Mouse (Mus musculus) MEL (cell line): ENCODE measurements around the gene Kalrn. TPM values are rescaled to one million over a fixed set of nuclear protein-coding genes. Genes with fewer than 3 reads are reported as not detected.

Experiments used
- DNase-seq: peaks from one replicate; pipeline ENCODE4 v3.0.0; 2011; ENCODE audit warnings: low read depth, low spot score
- H3K27ac ChIP-seq: 2 replicates; pipeline ENCODE4 v1.5.1; 2012; ENCODE audit warnings: low read depth, mild to moderate bottlenecking, control low read depth, low read length, moderate library complexity; ENCODE audit not compliant: control insufficient read depth
- H3K27me3 ChIP-seq, 2 experiments: fragments of 150-350 bp in 1 of 2; sonication (generic) in 1 of 2; 2 replicates each; pipeline ENCODE4 v1.6.1; 2012; ENCODE audit warnings: low read length in 2 of 2, mild to moderate bottlenecking in 2 of 2, improper control_type of control experiment in 1 of 2, moderate library complexity in 1 of 2; ENCODE audit not compliant: insufficient read depth in 2 of 2, control insufficient read depth in 1 of 2
- H3K36me3 ChIP-seq, 2 experiments: 2 replicates each; pipeline ENCODE4 v1.6.1; 2012 to 2014; ENCODE audit warnings: low read length in 2 of 2, improper control_type of control experiment in 1 of 2, inconsistent platforms in 1 of 2, mild to moderate bottlenecking in 1 of 2; ENCODE audit not compliant: insufficient read depth in 2 of 2, control insufficient read depth in 1 of 2
- H3K4me1 ChIP-seq, 2 experiments: fragments of 150-350 bp in 1 of 2; sonication (generic) in 1 of 2; 2 replicates each; pipeline ENCODE4 v1.6.1; 2012; ENCODE audit warnings: low read length in 2 of 2, improper control_type of control experiment in 1 of 2, mild to moderate bottlenecking in 1 of 2; ENCODE audit not compliant: insufficient read depth in 2 of 2, control insufficient read depth in 1 of 2
- H3K4me3 ChIP-seq, 2 experiments: fragments of 150-350 bp in 1 of 2; sonication (generic) in 1 of 2; 2 replicates each; pipeline ENCODE4 v1.5.1; 2012; ENCODE audit warnings: low read depth in 2 of 2, low read length in 2 of 2, mild to moderate bottlenecking in 2 of 2, moderate library complexity in 2 of 2, control low read depth in 1 of 2, improper control_type of control experiment in 1 of 2; ENCODE audit not compliant: control insufficient read depth in 1 of 2, insufficient read depth in 1 of 2
- H3K79me2 ChIP-seq: 2 replicates; pipeline ENCODE4 v1.6.1; 2012; ENCODE audit warnings: mild to moderate bottlenecking, low read length, moderate library complexity; ENCODE audit not compliant: control insufficient read depth, poor library complexity, insufficient read depth
- H3K9ac ChIP-seq: 2 replicates; pipeline ENCODE4 v1.6.1; 2012; ENCODE audit warnings: low read depth, mild to moderate bottlenecking, control low read depth, low read length, moderate library complexity; ENCODE audit not compliant: control insufficient read depth, poor library complexity, severe bottlenecking
- H3K9me3 ChIP-seq: fragments of 150-350 bp; sonication (generic); replicated peaks from 2 replicates; pipeline ENCODE4 v1.6.1; 2012; ENCODE audit warnings: mild to moderate bottlenecking, low read length, improper control_type of control experiment, moderate library complexity; ENCODE audit not compliant: insufficient read depth
- CHD1 ChIP-seq: IDR thresholded peaks from 2 replicates; pipeline ENCODE4 v1.6.1; 2012; ENCODE audit warnings: low read depth, mild to moderate bottlenecking, inconsistent platforms, low read length, improper control_type of control experiment
- CHD2 ChIP-seq: IDR thresholded peaks from 2 replicates; pipeline ENCODE4 v1.6.1; 2011; ENCODE audit warnings: low read length, improper control_type of control experiment
- E2F4 ChIP-seq: IDR thresholded peaks from 2 replicates; pipeline ENCODE4 v1.6.1; 2011; ENCODE audit warnings: low read depth, low read length, improper control_type of control experiment, borderline replicate concordance
- GABPA ChIP-seq: IDR thresholded peaks from 2 replicates; pipeline ENCODE4 v1.6.1; 2012; ENCODE audit warnings: low read depth, mild to moderate bottlenecking, inconsistent platforms, low read length, improper control_type of control experiment, moderate library complexity
- GATA1 ChIP-seq: IDR thresholded peaks from 2 replicates; pipeline ENCODE4 v1.6.1; 2011; ENCODE audit warnings: low read depth, low read length, improper control_type of control experiment
- HCFC1 ChIP-seq: IDR thresholded peaks from 2 replicates; pipeline ENCODE4 v1.6.1; 2012; ENCODE audit warnings: low read depth, mild to moderate bottlenecking, inconsistent platforms, low read length, improper control_type of control experiment, moderate library complexity
- JUND ChIP-seq: IDR thresholded peaks from 2 replicates; pipeline ENCODE4 v1.6.1; 2011; ENCODE audit warnings: low read depth, mild to moderate bottlenecking, improper control_type of control experiment, low read length
- MAFK ChIP-seq: IDR thresholded peaks from 2 replicates; pipeline ENCODE4 v1.6.1; 2011; ENCODE audit warnings: low read depth, mild to moderate bottlenecking, low read length, improper control_type of control experiment, borderline replicate concordance
- MAZ ChIP-seq: IDR thresholded peaks from 2 replicates; pipeline ENCODE4 v1.6.1; 2012; ENCODE audit warnings: low read depth, mild to moderate bottlenecking, inconsistent platforms, low read length, improper control_type of control experiment
- MEF2A ChIP-seq: IDR thresholded peaks from 2 replicates; pipeline ENCODE4 v1.6.1; 2014; ENCODE audit warnings: low read depth, mild to moderate bottlenecking, inconsistent platforms, low read length, improper control_type of control experiment; ENCODE audit not compliant: poor library complexity, insufficient replicate concordance, severe bottlenecking; ENCODE audit errors: extremely low read depth
- NRF1 ChIP-seq: IDR thresholded peaks from 2 replicates; pipeline ENCODE4 v1.6.1; 2014; ENCODE audit warnings: low read depth, mild to moderate bottlenecking, inconsistent platforms, low read length, improper control_type of control experiment, moderate library complexity; ENCODE audit not compliant: poor library complexity, insufficient read depth, severe bottlenecking
- POLR2A ChIP-seq, 2 experiments: IDR thresholded peaks; 2 replicates each; pipeline ENCODE4 v1.6.1; 2011 to 2012; ENCODE audit warnings: low read length in 2 of 2, mild to moderate bottlenecking in 2 of 2, control low read depth in 1 of 2, improper control_type of control experiment in 1 of 2, low read depth in 1 of 2, moderate library complexity in 1 of 2; ENCODE audit not compliant: control insufficient read depth in 1 of 2, insufficient read depth in 1 of 2, poor library complexity in 1 of 2
- RCOR1 ChIP-seq: IDR thresholded peaks from 2 replicates; pipeline ENCODE4 v1.6.1; 2012; ENCODE audit warnings: low read depth, mild to moderate bottlenecking, inconsistent platforms, low read length, improper control_type of control experiment
- TBP ChIP-seq: IDR thresholded peaks from 2 replicates; pipeline ENCODE4 v1.8.0; 2011; ENCODE audit warnings: low read depth, low read length, improper control_type of control experiment
- USF2 ChIP-seq, 2 experiments: IDR thresholded peaks; 2 replicates each; pipeline ENCODE4 v1.6.1; 2011 to 2012; ENCODE audit warnings: improper control_type of control experiment in 2 of 2, low read length in 2 of 2, borderline replicate concordance in 1 of 2, inconsistent platforms in 1 of 2, low read depth in 1 of 2, mild to moderate bottlenecking in 1 of 2; ENCODE audit not compliant: insufficient read depth in 1 of 2
- ZC3H11A ChIP-seq: IDR thresholded peaks from 2 replicates; pipeline ENCODE4 v1.6.1; 2012; ENCODE audit warnings: low read depth, mild to moderate bottlenecking, inconsistent platforms, low read length, improper control_type of control experiment
- ZKSCAN1 ChIP-seq: IDR thresholded peaks from 2 replicates; pipeline ENCODE4 v1.6.1; 2012; ENCODE audit warnings: low read depth, mild to moderate bottlenecking, inconsistent platforms, low read length, improper control_type of control experiment, moderate library complexity
- ZMIZ1 ChIP-seq: IDR thresholded peaks from 2 replicates; pipeline ENCODE4 v1.6.1; 2012; ENCODE audit warnings: low read depth, mild to moderate bottlenecking, inconsistent platforms, low read length, improper control_type of control experiment, moderate library complexity
- polyA plus RNA-seq, 2 experiments: library from polyadenylated mRNA; stranded (reverse) in 1 of 2; unstranded in 1 of 2; fragments of >175 nt in 1 of 2; fragments of >200 nt in 1 of 2; gene quantifications; 2 replicates each; pipeline versions ENCODE4 v1.2.1 to v1.2.4; 2012; ENCODE audit warnings: low replicate concordance in 2 of 2, low read depth in 1 of 2; ENCODE audit not compliant: insufficient read length in 2 of 2, insufficient read depth in 1 of 2, missing spikeins in 1 of 2
- total RNA-seq: library from RNA; depleted of rRNA; stranded (reverse); fragments of 300-350 nt; gene quantifications from 2 replicates; pipeline ENCODE4 v1.2.3, GENCODE M21; 2012

Kalrn gene
- total and polyA plus RNA-seq, 3 experiments: 10.4 to 11.8 TPM; not detected in 1

GRCm38 (mm10) chr16:34407036-34407435, 166.3 kb downstream of the Kalrn start:
- TF ChIP-seq ZC3H11A (no peak), GABPA (no peak), ZMIZ1 (no peak), HCFC1 (no peak), NRF1 (no peak), E2F4 (no peak), MAZ (no peak), CHD1 (no peak), MEF2A (no peak)
- Histone ChIP-seq H3K36me3 (no peaks in the 10 kb centered on the region), H3K27me3 (no peaks in the 10 kb centered on the region), H3K79me2 (no peaks in the 10 kb centered on the region), H3K4me3 (no peak overlapping the region), H3K9ac (no peak overlapping the region), H3K9me3 (no peaks in the 10 kb centered on the region), H3K4me1 (no peaks in the 10 kb centered on the region), H3K27ac (no peak overlapping the region)
- no peak for DNase-seq

- TF ChIP-seq GABPA (no peak), GATA1 (no peak), TBP (no peak), JUND (no peak), MAZ (no peak), CHD2 (no peak), ZKSCAN1 (no peak), POLR2A (IDR thresholded peaks at IDR 0.05; ENCODE audit: control insufficient read depth in 1 of 2, insufficient read depth in 1 of 2, low read depth in 1 of 2, low read length in 2 of 2, poor library complexity in 1 of 2) (no peak), MAFK (no peak), USF2 (IDR thresholded peaks at IDR 0.05; ENCODE audit: borderline replicate concordance in 1 of 2, insufficient read depth in 1 of 2, low read depth in 1 of 2, low read length in 2 of 2) (no peak), HCFC1 (no peak), RCOR1 (no peak), E2F4 (no peak), ZC3H11A (no peak)
- no peaks in the 10 kb centered on the region for H3K27me3 ChIP-seq
- no peak overlapping the region for H3K27ac ChIP-seq
- no peaks in the 10 kb centered on the region for H3K9me3 ChIP-seq
- no peak overlapping the region for H3K4me3 ChIP-seq
- H3K4me1 ChIP-seq: no peaks in the 10 kb centered on the region
- no peak overlapping the region for H3K9ac ChIP-seq
- H3K36me3 ChIP-seq: no peaks in the 10 kb centered on the region
- no peak for DNase-seq
- no peaks in the 10 kb centered on the region for H3K79me2 ChIP-seq
Measured at GRCm38 (mm10) chr16:34405094-34405493, 168.2 kb downstream of the Kalrn start.
